Mouse (Mus musculus): ENCODE results near the gene Eif4a2.
"Not testable (repeated sequence)": the region's sequence is repeated elsewhere in the genome, so short reads cannot be mapped to it uniquely, and the experiment has no call there.

DNA sequence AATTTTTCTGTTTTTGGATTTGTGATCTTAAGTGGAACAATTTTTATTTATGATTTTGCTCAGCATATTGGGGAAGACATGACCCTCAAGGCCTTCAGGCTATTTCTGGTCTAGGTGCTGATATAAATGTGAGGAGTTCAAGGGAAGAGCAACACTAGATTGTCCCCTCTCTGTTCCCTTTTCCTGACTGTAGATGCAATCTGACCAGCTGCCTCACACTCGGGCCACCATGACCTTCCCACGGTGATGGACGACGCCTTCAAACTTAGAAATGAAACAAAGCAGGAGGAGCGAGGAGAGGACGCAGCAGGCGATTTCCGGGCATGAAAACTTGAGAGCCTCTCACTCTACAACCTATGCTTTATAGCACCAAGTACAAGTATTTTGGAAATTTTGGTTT, 20.1 kb upstream of the Eif4a2 start:
- not testable (repeated sequence) for TF ChIP-seq CTCF (conservative IDR thresholded peaks at IDR 0.05; ENCODE audit: insufficient read depth, insufficient read length, low read depth, low read length); POLR2A (IDR thresholded peaks at IDR 0.05; ENCODE audit: low read depth, low read length)
